27 mouse cellular contexts compared by ENCODE assay signal in the genomic region with DNA sequence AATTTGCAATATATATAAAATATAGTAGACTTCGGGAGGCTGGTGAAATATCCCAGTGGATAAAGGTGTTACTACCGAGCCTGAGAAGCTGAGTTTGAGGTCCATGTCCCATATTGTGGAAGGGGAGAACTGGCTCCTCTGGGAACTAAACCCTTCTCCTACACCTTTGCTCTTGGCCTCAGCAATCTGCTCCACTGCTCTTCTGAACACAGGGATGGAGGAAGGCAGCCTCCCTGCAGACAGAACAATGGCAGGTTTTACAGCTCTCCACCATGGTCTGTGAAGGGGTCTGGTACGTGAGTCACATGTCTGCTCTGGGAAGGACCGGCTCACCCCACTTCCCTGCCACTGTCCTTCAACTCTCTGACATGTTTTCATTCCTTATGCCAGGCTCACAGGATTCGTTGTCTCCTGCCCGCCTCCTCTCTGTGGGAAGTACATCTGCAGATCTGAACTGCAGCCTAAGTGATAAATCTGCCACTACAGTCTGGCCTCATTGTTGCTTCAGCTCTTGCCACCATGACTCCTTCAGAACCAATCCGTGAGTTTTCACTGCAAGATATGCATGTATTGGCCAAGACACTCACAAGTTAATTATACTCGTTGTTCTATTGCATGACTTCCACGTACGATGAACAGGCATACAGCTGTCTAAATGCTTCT.
DNase-seq lines count a peak whose midpoint lies in the region; ATAC-seq lines count a peak whose summit lies in the region.
"Had no signal": no experiment of that assay in that cellular context is flagged by ENCODE, and none has a peak within 500 bp of the region (broad histone marks: within the 10 kb centered on the region; RNA-seq: fewer than 3 reads in every experiment).

No protein-coding gene starts in this region.

- DNase-seq in midbrain, embryonic 11.5 days (ENCODE audit: low spot score, missing footprints) = peak; percentile 85
- no peak for DNase-seq in midbrain, embryonic 14.5 days
- DNase-seq in mesoderm, embryonic 11.5 days (ENCODE audit: low read depth, low spot score) = peak; percentile 53
- DNase-seq in hindbrain, embryonic 10.5 days (ENCODE audit: low spot score) = no peak
- no peak for DNase-seq in urinary bladder, postnatal 25 days (ENCODE audit: low spot score)
- DNase-seq: adrenal gland, postnatal 10 days; cerebellum, adult 11-12 months; gastrocnemius, postnatal 10 days; kidney, adult 18-20 months; lung, adult 18-20 months; lung, postnatal 10 days; thymus, adult 2 months; thymus, postnatal 4 days had no signal

- no peaks in the 10 kb centered on the region for H3K9me3 ChIP-seq in forebrain, embryonic 15.5 days
- H3K9me3 ChIP-seq in forebrain, embryonic 13.5 days (replicated peaks) = no peaks in the 10 kb centered on the region
- H3K9me3 ChIP-seq in midbrain, embryonic 11.5 days (ENCODE audit: control insufficient read depth, low read length) = no peaks in the 10 kb centered on the region
- no peaks in the 10 kb centered on the region for H3K9me3 ChIP-seq in midbrain, embryonic 14.5 days (ENCODE audit: control insufficient read depth, low read length)
- H3K9me3 ChIP-seq in neural tube, embryonic 15.5 days (replicated peaks) = no peaks in the 10 kb centered on the region
- H3K9me3 ChIP-seq in hindbrain, embryonic 10.5 days = no peaks in the 10 kb centered on the region
- H3K9me3 ChIP-seq: embryonic facial prominence, embryonic 10.5 days; forebrain, embryonic 10.5 days; limb, embryonic 12.5 days; liver, embryonic 12.5 days; midbrain, embryonic 12.5 days had no signal

- 61% methylated on average over 10 of the region's 10 CpGs for WGBS in forebrain, embryonic 15.5 days
- 71% methylated on average over 10 of the region's 10 CpGs for WGBS in forebrain, embryonic 13.5 days
- 74% methylated on average over 10 of the region's 10 CpGs for WGBS in midbrain, embryonic 11.5 days
- WGBS in midbrain, embryonic 14.5 days = 71% methylated on average over 10 of the region's 10 CpGs
- WGBS in neural tube, embryonic 15.5 days = 29% methylated on average over 10 of the region's 10 CpGs
- whole genome bisulfite sequencing in hindbrain, embryonic 10.5 days = 69% methylated on average over 10 of the region's 10 CpGs

- H3K27me3 ChIP-seq in forebrain, embryonic 15.5 days = no peaks in the 10 kb centered on the region
- H3K27me3 ChIP-seq in forebrain, embryonic 13.5 days = no peaks in the 10 kb centered on the region
- no peaks in the 10 kb centered on the region for H3K27me3 ChIP-seq in midbrain, embryonic 11.5 days (ENCODE audit: control insufficient read depth, insufficient read depth, low read length)
- H3K27me3 ChIP-seq in midbrain, embryonic 14.5 days (ENCODE audit: control insufficient read depth, insufficient read depth, low read length) = no peaks in the 10 kb centered on the region
- H3K27me3 ChIP-seq in neural tube, embryonic 15.5 days (replicated peaks) = no peaks in the 10 kb centered on the region
- H3K27me3 ChIP-seq in hindbrain, embryonic 10.5 days (ENCODE audit: insufficient read depth, poor library complexity, severe bottlenecking) = no peaks in the 10 kb centered on the region
- H3K27me3 ChIP-seq: CH12.LX; limb, embryonic 12.5 days; liver, embryonic 12.5 days; midbrain, embryonic 12.5 days had no signal

- H3K4me2 ChIP-seq in forebrain, embryonic 15.5 days (replicated peaks) = no peak overlapping the region
- no peak overlapping the region for H3K4me2 ChIP-seq in forebrain, embryonic 13.5 days
- H3K4me2 ChIP-seq in midbrain, embryonic 11.5 days = no peak overlapping the region
- H3K4me2 ChIP-seq in midbrain, embryonic 14.5 days (ENCODE audit: low read length) = no peak overlapping the region
- 0 out of 2 replicates have a peak overlapping the region, but pooled peaks have one; percentile 9 for H3K4me2 ChIP-seq in neural tube, embryonic 15.5 days
- H3K4me2 ChIP-seq: heart, embryonic 11.5 days; limb, embryonic 12.5 days; liver, embryonic 12.5 days; midbrain, embryonic 12.5 days had no signal

- no peak overlapping the region for H3K4me3 ChIP-seq in forebrain, embryonic 15.5 days
- no peak overlapping the region for H3K4me3 ChIP-seq in forebrain, embryonic 13.5 days
- no peak overlapping the region for H3K4me3 ChIP-seq in midbrain, embryonic 11.5 days (ENCODE audit: low read depth, low read length)
- H3K4me3 ChIP-seq in midbrain, embryonic 14.5 days (replicated peaks; ENCODE audit: low read depth, low read length) = no peak overlapping the region
- no peak overlapping the region for H3K4me3 ChIP-seq in neural tube, embryonic 15.5 days (replicated peaks)
- H3K4me3 ChIP-seq in hindbrain, embryonic 10.5 days = no peak overlapping the region
- H3K4me3 ChIP-seq: embryonic facial prominence, embryonic 10.5 days; forebrain, embryonic 10.5 days; limb, embryonic 12.5 days; liver, embryonic 12.5 days; midbrain, embryonic 12.5 days had no signal

- no peak overlapping the region for H3K9ac ChIP-seq in forebrain, embryonic 15.5 days (replicated peaks)
- no peak overlapping the region for H3K9ac ChIP-seq in forebrain, embryonic 13.5 days
- no peak overlapping the region for H3K9ac ChIP-seq in midbrain, embryonic 11.5 days (ENCODE audit: low read length)
- no peak overlapping the region for H3K9ac ChIP-seq in midbrain, embryonic 14.5 days (replicated peaks; ENCODE audit: low read length)
- no peak overlapping the region for H3K9ac ChIP-seq in neural tube, embryonic 15.5 days (replicated peaks)
- H3K9ac ChIP-seq: limb, embryonic 12.5 days; liver, embryonic 12.5 days; midbrain, embryonic 12.5 days had no signal

- no peak overlapping the region for H3K27ac ChIP-seq in forebrain, embryonic 15.5 days (replicated peaks)
- no peak overlapping the region for H3K27ac ChIP-seq in forebrain, embryonic 13.5 days
- no peak overlapping the region for H3K27ac ChIP-seq in midbrain, embryonic 11.5 days (ENCODE audit: low read depth, low read length)
- no peak overlapping the region for H3K27ac ChIP-seq in midbrain, embryonic 14.5 days (replicated peaks; ENCODE audit: low read depth, low read length)
- no peak overlapping the region for H3K27ac ChIP-seq in neural tube, embryonic 15.5 days (replicated peaks)
- H3K27ac ChIP-seq in hindbrain, embryonic 10.5 days = no peak overlapping the region
- H3K27ac ChIP-seq: embryonic facial prominence, embryonic 10.5 days; forebrain, embryonic 10.5 days; limb, embryonic 12.5 days; liver, embryonic 12.5 days; midbrain, embryonic 12.5 days; stomach, postnatal 0 days had no signal

- no peaks in the 10 kb centered on the region for H3K36me3 ChIP-seq in forebrain, embryonic 15.5 days
- no peaks in the 10 kb centered on the region for H3K36me3 ChIP-seq in forebrain, embryonic 13.5 days (ENCODE audit: poor library complexity, severe bottlenecking)
- H3K36me3 ChIP-seq in midbrain, embryonic 11.5 days (ENCODE audit: control insufficient read depth, insufficient read depth, low read length) = no peaks in the 10 kb centered on the region
- H3K36me3 ChIP-seq in midbrain, embryonic 14.5 days (ENCODE audit: control insufficient read depth, insufficient read depth, low read length) = no peaks in the 10 kb centered on the region
- no peaks in the 10 kb centered on the region for H3K36me3 ChIP-seq in neural tube, embryonic 15.5 days
- no peaks in the 10 kb centered on the region for H3K36me3 ChIP-seq in hindbrain, embryonic 10.5 days
- H3K36me3 ChIP-seq: embryonic facial prominence, embryonic 10.5 days; forebrain, embryonic 10.5 days; G1E; limb, embryonic 12.5 days; liver, embryonic 12.5 days; midbrain, embryonic 12.5 days had no signal

- ATAC-seq in forebrain, embryonic 15.5 days (replicated peaks) = 0 out of 2 replicates have a peak, but pooled peaks have one; percentile 23
- ATAC-seq in forebrain, embryonic 13.5 days = no peak
- ATAC-seq in midbrain, embryonic 11.5 days (ENCODE audit: low FRiP score) = no peak
- no peak for ATAC-seq in midbrain, embryonic 14.5 days (ENCODE audit: low FRiP score, low TSS enrichment)
- ATAC-seq in neural tube, embryonic 15.5 days (ENCODE audit: low FRiP score) = peak; percentile 24; the same call in 1 of the 2 replicates
- ATAC-seq: inflammation-experienced regulatory T-cells, adult 6 months; liver, embryonic 12.5 days; Patski had no signal

- 0 out of 2 replicates have a peak, but pooled peaks cover 7% of the 10 kb centered on the region for H3K4me1 ChIP-seq in forebrain, embryonic 15.5 days
- 0 out of 2 replicates have a peak, but pooled peaks cover 4% of the 10 kb centered on the region for H3K4me1 ChIP-seq in forebrain, embryonic 13.5 days
- no peaks in the 10 kb centered on the region for H3K4me1 ChIP-seq in midbrain, embryonic 11.5 days (ENCODE audit: control insufficient read depth, insufficient read depth, low read length)
- H3K4me1 ChIP-seq in midbrain, embryonic 14.5 days (ENCODE audit: control insufficient read depth, insufficient read depth, low read length) = no peaks in the 10 kb centered on the region
- H3K4me1 ChIP-seq in neural tube, embryonic 15.5 days = peaks cover 4% of the 10 kb centered on the region; the same call in 1 of the 2 replicates
- no peaks in the 10 kb centered on the region for H3K4me1 ChIP-seq in hindbrain, embryonic 10.5 days (replicated peaks)
- H3K4me1 ChIP-seq: embryonic facial prominence, embryonic 10.5 days; forebrain, embryonic 10.5 days; limb, embryonic 12.5 days; liver, embryonic 12.5 days; midbrain, embryonic 12.5 days had no signal

Comparison
In these comparisons a context has a peak if more than half of its experiments do, and no peak if none do; other contexts are left out.
1. ATAC-seq: peak in forebrain, embryonic 15.5 days (single experiment) and neural tube, embryonic 15.5 days (single experiment); none in forebrain, embryonic 13.5 days (single experiment), midbrain, embryonic 11.5 days (single experiment) and midbrain, embryonic 14.5 days (single experiment).
2. DNase-seq: peak in midbrain, embryonic 11.5 days (single experiment) and mesoderm, embryonic 11.5 days (single experiment); none in midbrain, embryonic 14.5 days (single experiment), hindbrain, embryonic 10.5 days (single experiment) and urinary bladder, postnatal 25 days (single experiment).